Mouse (Mus musculus) stomach, embryonic 16.5 days (tissue): Measurements from ENCODE around the gene Rhno1. TPM values are rescaled to one million over a fixed set of nuclear protein-coding genes. Genes with fewer than 3 reads are reported as not detected.

Source experiments
- ATAC-seq: fragments of 200-750 bp; cut with Nextera tagmentation; 2 replicates; pipeline ENCODE4 v1.8.0; 2017; ENCODE audit warnings: moderate number of reproducible peaks, moderate TSS enrichment; ENCODE audit not compliant: insufficient read depth, low FRiP score
- H3K27ac ChIP-seq: fragments of 300-500 bp; sonication (generic); 2 replicates; pipeline ENCODE4 v1.5.1; 2014; ENCODE audit warnings: low read length
- H3K27me3 ChIP-seq: fragments of 300-500 bp; sonication (generic); 2 replicates; pipeline ENCODE4 v1.6.1; 2014; ENCODE audit warnings: low read length, control low read depth, mixed read lengths; ENCODE audit not compliant: control insufficient read depth, insufficient read depth
- H3K36me3 ChIP-seq: fragments of 300-500 bp; sonication (generic); 2 replicates; pipeline ENCODE4 v1.6.1; 2014; ENCODE audit warnings: low read length; ENCODE audit not compliant: control insufficient read depth, insufficient read depth
- H3K4me1 ChIP-seq: fragments of 300-500 bp; sonication (generic); 2 replicates; pipeline ENCODE4 v1.6.1; 2014; ENCODE audit warnings: low read length, control low read depth, mixed read lengths; ENCODE audit not compliant: control insufficient read depth, insufficient read depth
- H3K4me2 ChIP-seq: fragments of 300-500 bp; sonication (generic); 2 replicates; pipeline ENCODE4 v1.6.1; 2014; ENCODE audit warnings: low read depth, low read length, mixed read lengths
- H3K4me3 ChIP-seq: fragments of 300-500 bp; sonication (generic); replicated peaks from 2 replicates; pipeline ENCODE4 v1.5.1; 2014; ENCODE audit warnings: mild to moderate bottlenecking, low read length
- H3K9ac ChIP-seq: fragments of 300-500 bp; sonication (generic); 2 replicates; pipeline ENCODE4 v1.6.1; 2014; ENCODE audit warnings: low read length
- H3K9me3 ChIP-seq: fragments of 300-500 bp; sonication (generic); replicated peaks from 2 replicates; pipeline ENCODE4 v1.6.1; 2016; ENCODE audit warnings: low read length, control low read depth; ENCODE audit not compliant: control insufficient read depth
- WGBS: fragments of 180-500 bp; shearing (Covaris S2); extraction: QIAGEN DNeasy Blood & Tissue Kit; methylation state at CpG from one replicate; pipeline ENCODE4 v1.1.7; 2014; 5-methylcytosine and 5-hydroxymethylcytosine counted together
- polyA plus RNA-seq: library from polyadenylated mRNA; unstranded; fragments of >200 nt; fragmentation: Nextera tagmentation; extraction: Ambion mirVana; gene quantifications from 2 replicates; pipeline ENCODE4 v1.2.1, GENCODE M21; 2015

The Rhno1 gene
- polyA plus RNA-seq, 1 experiment from 2014 or later = 93.2 TPM

- ATAC-seq = no peak
- 83% methylated on average over 6 of the region's 6 CpGs for WGBS
Observed at GRCm38 (mm10) chr6:128314796-128315195, 47.9 kb downstream of the Rhno1 start.

GRCm38 (mm10) chr6:128308311-128308710 lies 54.4 kb downstream of the Rhno1 start:
- no peak overlapping the region for H3K4me2 ChIP-seq
- H3K9me3 ChIP-seq = no peaks in the 10 kb centered on the region
- no peak overlapping the region for H3K9ac ChIP-seq
- no peaks in the 10 kb centered on the region for H3K4me1 ChIP-seq
- H3K27ac ChIP-seq = no peak overlapping the region
- WGBS = 28% methylated on average over 4 of the region's 4 CpGs
- ATAC-seq = no peak
- no peaks in the 10 kb centered on the region for H3K36me3 ChIP-seq
- no peak overlapping the region for H3K4me3 ChIP-seq
- no peaks in the 10 kb centered on the region for H3K27me3 ChIP-seq

More at GRCm38 (mm10) chr6:128314796-128315195, 47.9 kb downstream of the Rhno1 start:
- Histone ChIP-seq H3K9me3 (no peaks in the 10 kb centered on the region), H3K27ac (no peak overlapping the region), H3K4me3 (no peak overlapping the region), H3K9ac (no peak overlapping the region), H3K36me3 (no peaks in the 10 kb centered on the region), H3K27me3 (no peaks in the 10 kb centered on the region), H3K4me1 (no peaks in the 10 kb centered on the region), H3K4me2 (no peak overlapping the region)

Other genes starting within 250 kb of the Rhno1 start
- 177 and 178 TPM in 2 replicates for gene Tspan9, start 219.3 kb downstream of the Rhno1 start, polyA plus RNA-seq
- gene Tead4, start 62.1 kb downstream of the Rhno1 start, polyA plus RNA-seq = 0.79 and 2.0 TPM in 2 replicates
- 13.8 TPM in 2 replicates for gene Tulp3, start 7.1 kb downstream of the Rhno1 start, polyA plus RNA-seq
- gene Foxm1, start 56 bp upstream of the Rhno1 start, polyA plus RNA-seq = 24.3 and 26.4 TPM in 2 replicates
- gene Tex52, start 12.5 kb upstream of the Rhno1 start, polyA plus RNA-seq = 0.21 TPM in 2 replicates
- gene Gm44596, start 12.6 kb upstream of the Rhno1 start, polyA plus RNA-seq = not detected in 2 replicates
- 5.5 and 6.2 TPM in 2 replicates for gene Nrip2, start 36.4 kb upstream of the Rhno1 start, polyA plus RNA-seq
- 25.0 and 36.4 TPM in 2 replicates for gene Itfg2, start 62.0 kb upstream of the Rhno1 start, polyA plus RNA-seq
- gene Fkbp4, start 75.8 kb upstream of the Rhno1 start, polyA plus RNA-seq = 413 and 416 TPM in 2 replicates
- 10.9 and 15.0 TPM in 2 replicates for gene Pzp, start 163.8 kb upstream of the Rhno1 start, polyA plus RNA-seq
- gene A2ml1, start 218.7 kb upstream of the Rhno1 start, polyA plus RNA-seq = 2.7 and 3.6 TPM in 2 replicates